Mouse (Mus musculus) spleen, adult 2 months (tissue): ENCODE results near the gene Snrnp70. TPM values are rescaled to one million over a fixed set of nuclear protein-coding genes. Genes with fewer than 3 reads are reported as not detected.
A peak's percentile ranks its signal among the peaks of the same experiment; 100 is the strongest.
"Not testable (repeated sequence)": the region's sequence is repeated elsewhere in the genome, so short reads cannot be mapped to it uniquely, and the experiment has no call there.

Experiments used
- DNase-seq, 2 experiments: peaks; one replicate each; pipeline versions ENCODE4 v3.0.0 to v3.0.0-alpha.2; 2012 to 2021; ENCODE audit warnings: low spot score in 2 of 2, low read depth in 1 of 2
- H3K27ac ChIP-seq: fragments of 200-500 bp; 2 replicates; pipeline ENCODE4 v1.5.1; 2012; ENCODE audit warnings: low read length, inconsistent platforms; ENCODE audit not compliant: insufficient read depth
- H3K27me3 ChIP-seq: fragments of 200-500 bp; 2 replicates; pipeline ENCODE4 v1.6.1; 2012; ENCODE audit warnings: mild to moderate bottlenecking, moderate library complexity, low read length, inconsistent platforms; ENCODE audit not compliant: control insufficient read depth, insufficient read depth
- H3K36me3 ChIP-seq: fragments of 200-500 bp; 2 replicates; pipeline ENCODE4 v1.6.1; 2012; ENCODE audit warnings: mild to moderate bottlenecking, low read length, inconsistent platforms; ENCODE audit not compliant: control insufficient read depth, insufficient read depth
- H3K4me1 ChIP-seq: fragments of 200-500 bp; 2 replicates; pipeline ENCODE4 v1.6.1; 2011; ENCODE audit warnings: inconsistent platforms; ENCODE audit not compliant: control insufficient read depth, insufficient read depth, insufficient read length
- H3K4me3 ChIP-seq: fragments of 200-500 bp; 2 replicates; pipeline ENCODE4 v1.5.1; 2011; ENCODE audit warnings: mild to moderate bottlenecking, inconsistent platforms; ENCODE audit not compliant: insufficient read depth, insufficient read length; ENCODE audit errors: extremely low read depth
- CTCF ChIP-seq: fragments of 200-500 bp; IDR thresholded peaks from 2 replicates; pipeline ENCODE4 v1.5.1; 2011; ENCODE audit warnings: mild to moderate bottlenecking, inconsistent platforms; ENCODE audit not compliant: insufficient read depth, insufficient read length, insufficient replicate concordance; ENCODE audit errors: extremely low read depth
- POLR2A ChIP-seq: fragments of 200-500 bp; IDR thresholded peaks from 2 replicates; pipeline ENCODE4 v1.6.1; 2011; ENCODE audit warnings: low read depth, low read length, inconsistent platforms
- WGBS: fragments of 180-500 bp; shearing (Covaris S2); methylation state at CpG from one replicate; pipeline ENCODE4 v1.1.7; 2018; 5-methylcytosine and 5-hydroxymethylcytosine counted together
- polyA plus RNA-seq: library from polyadenylated mRNA; depleted of rRNA; stranded (reverse); fragments of >200 nt; gene quantifications from 2 replicates; pipeline ENCODE4 v1.2.3, GENCODE M21; 2012

Gene Snrnp70
- polyA plus RNA-seq, 1 experiment = 273 TPM

- peaks cover 9% of the 10 kb centered on the region for H3K27me3 ChIP-seq
- H3K4me1 ChIP-seq = peaks cover 5% of the 10 kb centered on the region; the same call in 1 of the 2 replicates
- 84% methylated on average over 10 of the region's 10 CpGs for WGBS
- H3K4me3 ChIP-seq = no peak overlapping the region
- H3K36me3 ChIP-seq = no peaks in the 10 kb centered on the region
- no peak for DNase-seq
- no peak for TF ChIP-seq CTCF
- TF ChIP-seq POLR2A = no peak
- H3K27ac ChIP-seq = no peak overlapping the region
Measured at GRCm38 (mm10) chr7:45401521-45402085, 6.1 kb upstream of the Snrnp70 start.

DNA sequence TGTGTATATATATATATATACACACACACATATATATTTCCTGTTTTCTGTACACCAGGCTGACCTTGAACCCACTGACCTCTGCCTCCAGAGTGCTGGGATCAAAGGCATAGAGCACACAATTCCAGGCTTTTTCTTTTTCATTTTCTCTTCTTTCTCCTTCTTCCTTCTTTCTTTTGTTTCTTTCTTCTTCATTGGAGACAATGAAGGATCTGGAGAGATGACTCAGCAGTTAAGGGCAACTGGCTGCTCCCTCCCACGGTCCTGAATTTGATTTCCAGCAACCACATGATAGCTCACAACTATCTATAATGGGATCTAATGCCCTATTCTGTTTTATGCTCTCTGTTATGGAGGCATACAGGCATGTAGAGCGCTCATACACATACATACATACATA lies 1.2 kb upstream of the Snrnp70 start:
- H3K27me3 ChIP-seq = no peaks in the 10 kb centered on the region
- TF ChIP-seq POLR2A (no peak), CTCF (no peak)
- no peak for DNase-seq
- WGBS = 59% methylated on average over 2 of the region's 2 CpGs
- H3K4me1 ChIP-seq = peaks cover 9% of the 10 kb centered on the region; the same call in 1 of the 2 replicates
- H3K4me3 ChIP-seq = no peak overlapping the region
- H3K27ac ChIP-seq = no peak overlapping the region
- H3K36me3 ChIP-seq = peaks cover 11% of the 10 kb centered on the region

DNA sequence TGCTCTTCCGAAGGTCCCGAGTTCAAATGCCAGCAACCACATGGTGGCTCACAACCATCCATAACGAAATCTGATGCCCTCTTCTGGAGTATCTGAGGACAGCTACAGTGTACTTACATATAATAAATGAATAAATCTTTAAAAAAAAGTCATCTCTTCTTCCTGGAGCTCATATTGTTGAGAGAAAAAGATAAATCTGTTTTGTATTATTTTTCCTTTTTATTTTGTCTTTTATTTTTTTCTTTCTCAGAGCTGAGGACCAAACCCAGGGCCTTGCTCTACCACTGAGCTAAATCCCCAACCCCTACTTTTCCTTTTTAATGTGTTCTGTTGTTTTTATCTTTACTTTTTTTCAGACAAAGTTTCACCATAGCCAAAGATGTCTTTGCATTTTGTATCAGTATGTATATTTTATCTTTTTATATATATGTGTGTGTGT lies 814 bp upstream of the Snrnp70 start:
- WGBS = 4% methylated on average over 3 of the region's 3 CpGs
- peak overlapping the region; percentile 62; the same call in 1 of the 2 replicates for H3K27ac ChIP-seq
- H3K4me1 ChIP-seq, DNase-seq, H3K27me3 ChIP-seq: not testable (repeated sequence)
- H3K4me3 ChIP-seq = peak overlapping the region; percentile 59
- H3K36me3 ChIP-seq = peaks cover 14% of the 10 kb centered on the region

GRCm38 (mm10) chr7:45395129-45395541 lies 407 bp downstream of the Snrnp70 start:
- DNase-seq = no peak
- peaks cover 9% of the 10 kb centered on the region; the same call in 1 of the 2 replicates for H3K4me1 ChIP-seq
- H3K27ac ChIP-seq = peak overlapping the region; percentile 87
- under 1% methylated on average over 20 of the region's 20 CpGs for WGBS
- peaks cover 20% of the 10 kb centered on the region for H3K36me3 ChIP-seq
- TF ChIP-seq CTCF (no peak), POLR2A (no peak)
- no peaks in the 10 kb centered on the region for H3K27me3 ChIP-seq
- H3K4me3 ChIP-seq = peak overlapping the region; percentile 85

GRCm38 (mm10) chr7:45386077-45386476 lies 9.5 kb downstream of the Snrnp70 start:
- 97% methylated on average over 3 of the region's 3 CpGs for WGBS

GRCm38 (mm10) chr7:45376057-45376456 lies 19.5 kb downstream of the Snrnp70 start:
- Histone ChIP-seq H3K27me3 (no peaks in the 10 kb centered on the region), H3K4me1 (no peaks in the 10 kb centered on the region), H3K36me3 (peaks cover 36% of the 10 kb centered on the region), H3K4me3 (no peak overlapping the region), H3K27ac (no peak overlapping the region)
- 94% methylated on average over 1 of the region's 1 CpGs for WGBS
- no peak for TF ChIP-seq POLR2A
- TF ChIP-seq CTCF = no peak
- DNase-seq = no peak

More at GRCm38 (mm10) chr7:45386077-45386476, 9.5 kb downstream of the Snrnp70 start:
- Histone ChIP-seq H3K27ac (no peak overlapping the region), H3K27me3 (no peaks in the 10 kb centered on the region), H3K36me3 (peaks cover 56% of the 10 kb centered on the region), H3K4me3 (no peak overlapping the region), H3K4me1 (no peaks in the 10 kb centered on the region)
- no peak for TF ChIP-seq CTCF
- no peak for TF ChIP-seq POLR2A
- DNase-seq = no peak

DNA sequence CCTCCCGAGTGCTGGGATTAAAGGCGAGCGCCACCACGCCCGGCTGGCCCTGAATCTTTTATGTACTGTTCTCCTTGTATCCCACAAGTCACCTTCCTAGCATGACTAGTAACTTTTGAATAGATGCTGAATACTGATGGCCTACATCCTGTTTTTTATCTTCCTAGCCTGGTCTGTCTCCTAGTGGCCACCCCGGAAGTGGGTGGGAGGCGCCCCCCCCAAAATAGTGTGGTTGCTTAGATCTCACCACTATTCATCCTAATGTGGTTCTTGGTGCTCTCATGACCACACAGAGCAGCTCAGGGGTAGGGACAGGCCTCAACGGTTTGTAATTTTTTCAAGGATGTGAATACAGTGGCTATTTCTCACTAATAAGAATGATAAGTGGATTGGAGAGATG lies 20.9 kb downstream of the Snrnp70 start:
- TF ChIP-seq CTCF (no peak), POLR2A (no peak)
- Histone ChIP-seq H3K4me3 (no peak overlapping the region), H3K27me3 (peaks cover 4% of the 10 kb centered on the region; the same call in 1 of the 2 replicates), H3K4me1 (peaks cover 4% of the 10 kb centered on the region), H3K36me3 (peaks cover 27% of the 10 kb centered on the region), H3K27ac (no peak overlapping the region)
- WGBS = 80% methylated on average over 8 of the region's 8 CpGs
- DNase-seq = no peak
